Mouse (Mus musculus): ENCODE measurements around the gene Grip1.

- TF ChIP-seq POLR2A (IDR thresholded peaks at IDR 0.05; ENCODE audit: borderline replicate concordance, insufficient read depth, low read length) = no peak
- TF ChIP-seq CTCF (IDR thresholded peaks at IDR 0.05; ENCODE audit: borderline replicate concordance, insufficient read depth, low read depth, low read length) = no peak
Measured at GRCm38 (mm10) chr10:119739466-119739865, 285.8 kb downstream of the Grip1 start.
